Mouse (Mus musculus) megakaryocyte, embryonic 14.5 days (primary cell): ENCODE measurements around the gene Smpx.

Experiments used
- FLI1 ChIP-seq: IDR thresholded peaks from 2 replicates; pipeline ENCODE4 v1.6.1; 2012; ENCODE audit warnings: low read length, inconsistent platforms, mixed read lengths
- GATA1 ChIP-seq: IDR thresholded peaks from 3 replicates; pipeline ENCODE4 v1.6.1; 2012; ENCODE audit warnings: mixed read lengths, low read length, inconsistent platforms, borderline replicate concordance

DNA sequence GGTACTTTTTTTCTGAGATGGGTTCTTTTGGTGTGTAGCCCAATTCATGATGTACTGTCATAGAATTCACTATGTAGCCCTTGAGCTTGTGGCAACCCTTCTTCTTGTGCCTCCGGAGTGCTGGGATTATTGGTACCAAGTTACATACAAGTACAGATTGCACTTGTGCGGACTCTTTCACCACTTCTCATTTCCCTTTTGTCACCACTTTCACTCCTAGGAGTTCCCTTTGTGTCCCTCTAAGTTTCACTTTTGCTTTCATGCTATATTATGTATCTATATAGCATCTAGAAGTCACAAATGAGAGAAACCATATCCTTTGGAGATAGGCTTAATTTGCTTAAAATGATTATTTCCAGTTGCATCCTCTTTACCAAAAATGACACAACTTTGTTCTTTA is 103.0 kb downstream of the Smpx start:
- TF ChIP-seq FLI1 (no peak), GATA1 (no peak)
